Mouse (Mus musculus) c-Kit-positive CD71-positive TER-119-positive erythroid progenitor cells, embryonic 14.5 days (primary cell): Measurements from ENCODE around the gene Zfp143.

ENCODE experiments used
- DNase-seq: peaks from one replicate; pipeline ENCODE4 v3.0.0-alpha.2; 2013; ENCODE audit warnings: low spot score

Gene Zfp143

GRCm38 (mm10) chr7:110138538-110138937 is 77.5 kb downstream of the Zfp143 start:
- DNase-seq = no peak

- DNase-seq = no peak
Observed at GRCm38 (mm10) chr7:110143863-110144262, 82.8 kb downstream of the Zfp143 start.
